Mouse (Mus musculus) frontal cortex, postnatal 25 days (tissue): ENCODE results near the gene Krt88.

Experiments used
- DNase-seq, 2 experiments: peaks; one replicate each; pipeline ENCODE4 v3.0.0; 2022; ENCODE audit warnings: low spot score in 2 of 2

Gene Krt88

GRCm38 (mm10) chr15:101447444-101447843, at the start of gene Krt88:
Krt88 (plus strand) TSS chr15:101447744.
- no peak for DNase-seq

GRCm38 (mm10) chr15:101398269-101398668, 49.3 kb upstream of the Krt88 start:
- DNase-seq, result no peak

GRCm38 (mm10) chr15:101410775-101411174, 36.8 kb upstream of the Krt88 start, which contains the start of gene Krt7:
Krt7 (plus strand) TSS chr15:101411043.
- no peak for DNase-seq

- DNase-seq, result no peak
Observed at GRCm38 (mm10) chr15:101412188-101412587, 35.4 kb upstream of the Krt88 start.

GRCm38 (mm10) chr15:101413916-101414635, 33.5 kb upstream of the Krt88 start:
- no peak for DNase-seq

GRCm38 (mm10) chr15:101414807-101415565, 32.6 kb upstream of the Krt88 start:
- no peak for DNase-seq

- DNase-seq, result no peak
Observed at GRCm38 (mm10) chr15:101418950-101419349, 28.6 kb upstream of the Krt88 start.

GRCm38 (mm10) chr15:101420903-101421302, 26.6 kb upstream of the Krt88 start:
- DNase-seq, result no peak

- DNase-seq, result no peak
Observed at GRCm38 (mm10) chr15:101424914-101425313, 22.6 kb upstream of the Krt88 start.

GRCm38 (mm10) chr15:101436611-101437010, 10.9 kb upstream of the Krt88 start:
- no peak for DNase-seq

GRCm38 (mm10) chr15:101438555-101438954, 9.0 kb upstream of the Krt88 start, which contains the start of gene Krt87:
Krt87 (minus strand) TSS chr15:101438804.
- DNase-seq, result no peak

- peak in 1 of 2 experiments; percentile 8 for DNase-seq
Observed at GRCm38 (mm10) chr15:101440837-101441236, 6.7 kb upstream of the Krt88 start.

GRCm38 (mm10) chr15:101446572-101446971, 972 bp upstream of the Krt88 start:
- DNase-seq, result no peak

GRCm38 (mm10) chr15:101453093-101453736, 5.7 kb downstream of the Krt88 start:
- DNase-seq, result peak; percentile 63 to 66

- no peak for DNase-seq
Observed at GRCm38 (mm10) chr15:101454774-101455173, 7.2 kb downstream of the Krt88 start.

- DNase-seq, result no peak
Observed at GRCm38 (mm10) chr15:101455292-101455691, 7.7 kb downstream of the Krt88 start.

GRCm38 (mm10) chr15:101455891-101456290, 8.3 kb downstream of the Krt88 start:
- no peak for DNase-seq

- DNase-seq, result no peak
Observed at GRCm38 (mm10) chr15:101458361-101458930, 10.9 kb downstream of the Krt88 start.

GRCm38 (mm10) chr15:101459283-101459682, 11.7 kb downstream of the Krt88 start:
- DNase-seq, result no peak

GRCm38 (mm10) chr15:101463651-101464050, 16.1 kb downstream of the Krt88 start, which contains the start of gene Krt81:
Krt81 (minus strand) TSS chr15:101463751.
- DNase-seq, result no peak

- DNase-seq, result no peak
Observed at GRCm38 (mm10) chr15:101469093-101469492, 21.5 kb downstream of the Krt88 start.

- DNase-seq, result no peak
Observed at GRCm38 (mm10) chr15:101472952-101473528, 25.5 kb downstream of the Krt88 start, which contains the start of gene Krt86. Krt86 (plus strand) TSS chr15:101473478.
